Mouse (Mus musculus) right cerebral cortex, postnatal 4 days (tissue): ENCODE data around the gene Arl6ip5.

Experiments used
- DNase-seq: peaks from one replicate; pipeline ENCODE4 v3.0.0-alpha.2; 2022

Arl6ip5 gene

DNA sequence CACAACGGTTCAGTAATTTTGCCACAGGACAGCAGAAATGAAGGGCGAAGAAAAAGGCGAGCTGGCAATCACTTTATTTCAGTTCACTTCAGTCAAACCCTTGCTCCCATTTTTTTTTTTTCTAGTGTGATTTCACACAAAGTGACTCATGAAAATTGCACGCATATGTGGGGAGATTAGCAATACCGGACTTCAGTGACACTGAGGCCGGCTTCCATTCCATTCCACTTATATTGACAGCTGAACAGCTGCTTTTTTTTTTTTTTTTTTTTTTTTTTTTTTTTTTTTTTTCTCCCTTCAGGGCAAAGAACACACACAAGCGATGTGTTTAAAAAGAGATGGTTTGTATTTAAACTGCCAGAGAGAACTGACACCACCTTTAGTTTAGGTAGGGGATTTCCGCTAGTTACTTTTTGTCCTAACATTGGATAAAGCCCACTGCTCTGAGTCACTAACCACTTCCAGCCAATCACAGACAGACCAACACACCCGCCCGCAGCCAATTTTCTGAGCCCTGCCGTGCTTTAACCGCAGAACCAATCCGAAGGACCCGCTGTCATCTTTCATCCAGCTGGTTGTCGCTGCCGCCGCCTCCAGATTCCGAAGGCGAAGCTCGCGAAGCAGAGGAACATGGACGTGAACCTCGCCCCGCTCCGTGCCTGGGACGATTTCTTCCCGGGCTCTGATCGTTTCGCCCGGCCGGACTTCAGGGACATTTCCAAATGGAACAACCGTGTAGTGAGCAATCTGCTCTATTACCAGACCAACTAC is at the start of gene Arl6ip5:
Gene Arl6ip5 (plus strand): TSS at position 499 of the 771 bp plus-strand sequence.
- peak; percentile 82 for DNase-seq

DNA sequence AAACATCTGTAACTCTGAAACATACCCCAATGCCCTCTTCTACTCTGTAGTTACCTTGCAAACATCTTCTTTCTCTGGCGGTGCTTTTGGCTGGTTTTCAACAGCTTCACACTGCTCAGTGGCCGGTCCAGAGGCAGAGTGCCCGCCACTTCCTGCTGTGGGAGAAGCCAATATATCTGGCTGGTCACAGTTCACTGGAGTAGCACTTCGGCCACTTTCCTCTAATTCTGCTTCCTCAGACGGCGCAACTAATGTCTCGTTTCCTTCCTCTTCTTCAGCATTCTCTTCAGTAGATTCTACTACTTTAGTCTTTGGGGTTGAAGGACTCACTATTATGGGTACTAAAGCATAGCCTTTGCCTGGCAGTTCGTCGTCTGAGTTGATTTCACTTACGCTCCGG is 34.8 kb upstream of the Arl6ip5 start:
- no peak for DNase-seq

DNA sequence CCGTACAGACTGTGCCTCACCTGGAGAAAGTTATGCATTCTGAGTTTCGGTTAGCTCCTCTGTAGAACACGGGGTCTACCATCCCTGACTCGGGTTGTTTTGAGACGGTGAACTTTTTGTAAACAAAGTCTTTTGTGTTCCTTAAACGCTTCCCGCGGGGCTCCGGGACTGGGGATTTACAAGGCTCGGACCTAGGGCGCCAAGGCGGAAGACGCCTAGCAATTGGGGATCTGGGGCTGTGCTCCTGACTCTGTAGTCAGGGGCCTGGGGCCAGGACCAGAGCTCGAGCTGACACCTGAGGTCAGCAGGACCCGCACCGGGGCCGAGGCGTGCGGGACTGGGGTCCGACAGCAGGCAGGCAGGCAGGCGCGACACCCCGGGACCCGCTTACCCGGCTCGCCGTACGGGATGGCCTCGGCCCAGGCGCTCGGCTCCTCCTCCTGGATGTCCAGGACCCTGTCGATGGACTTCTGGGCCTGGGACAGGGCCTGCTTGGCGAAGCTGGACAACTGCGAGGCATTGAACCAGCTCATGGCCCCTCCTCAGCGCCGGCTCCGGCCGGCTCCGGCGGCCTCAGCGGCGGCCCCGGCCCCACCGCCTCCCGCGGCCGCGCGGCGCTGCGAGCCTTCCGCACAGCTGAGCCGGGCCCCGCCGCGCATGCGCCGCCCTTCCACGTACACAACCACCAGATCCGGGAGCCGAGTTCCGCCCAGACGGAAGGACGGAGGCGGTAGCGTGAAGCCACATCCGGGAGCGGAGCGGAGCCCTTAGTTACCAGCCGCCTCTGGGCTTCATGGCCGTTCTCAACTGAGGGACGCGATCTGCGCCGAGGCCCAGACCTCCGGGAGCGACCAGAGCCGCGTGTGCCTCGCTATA is 31.8 kb upstream of the Arl6ip5 start, which contains the start of gene Tmf1:
Gene Tmf1 (minus strand): TSS at position 632 of the 876 bp plus-strand sequence.
- DNase-seq: peak; percentile 96

DNA sequence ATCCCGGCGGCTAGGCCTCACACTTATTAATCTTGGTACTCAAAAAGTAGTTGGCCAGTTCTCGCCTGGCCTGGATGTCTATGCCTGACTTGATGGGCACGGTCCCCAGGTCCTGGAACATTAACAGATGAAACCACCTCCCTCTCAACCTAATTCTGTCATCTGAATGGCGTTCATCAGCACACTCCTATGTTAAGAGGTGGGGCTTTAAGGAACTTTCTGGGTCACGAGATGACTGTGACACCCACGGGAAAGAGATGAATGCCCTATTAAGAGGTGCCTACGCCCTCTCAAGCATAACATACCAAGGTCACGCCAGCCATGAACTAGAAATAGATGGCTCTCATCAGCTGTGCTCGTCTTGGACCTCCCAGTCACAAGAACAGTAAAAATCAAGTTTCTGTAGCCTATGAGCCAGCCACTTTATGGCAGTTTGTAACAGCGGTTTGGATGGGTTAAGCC is 31.1 kb upstream of the Arl6ip5 start:
- no peak for DNase-seq

DNA sequence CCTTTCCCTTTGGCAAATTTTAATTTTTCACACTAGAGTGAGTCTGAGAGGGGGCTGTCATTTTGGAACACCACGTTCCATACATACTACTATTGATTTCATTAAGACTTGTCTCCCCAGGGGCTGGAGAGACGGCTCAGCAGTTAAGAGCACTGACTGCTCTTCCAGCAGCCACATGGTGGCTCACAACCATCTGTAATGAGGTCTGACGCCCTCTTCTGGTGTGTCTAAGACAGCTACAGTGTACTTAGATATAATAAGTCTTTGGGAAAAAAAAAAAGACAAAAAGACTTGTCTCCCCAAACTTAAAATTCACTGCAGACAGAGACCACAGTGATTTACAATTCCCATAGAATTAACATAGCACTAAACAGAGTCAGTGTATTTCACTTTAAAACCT is 10.1 kb upstream of the Arl6ip5 start:
- no peak for DNase-seq

DNA sequence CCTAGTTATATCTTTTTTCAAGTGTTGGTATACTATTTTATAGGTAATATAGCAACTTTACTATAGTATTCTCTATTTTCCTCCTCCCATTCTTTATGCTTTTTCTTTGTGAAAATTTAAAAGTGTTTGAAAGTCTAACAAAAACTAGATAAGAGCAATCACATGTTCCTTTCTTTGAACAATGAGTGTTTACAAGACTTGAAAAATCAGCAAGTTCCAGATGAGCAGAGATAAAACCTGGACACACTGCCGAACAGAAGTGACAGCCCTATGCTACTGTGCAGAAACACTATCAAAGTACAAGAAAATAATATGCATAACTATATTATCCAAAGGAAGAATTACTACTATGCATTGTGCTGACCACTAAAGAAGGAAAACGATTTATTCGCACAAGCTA is 8.0 kb upstream of the Arl6ip5 start:
- no peak for DNase-seq

DNA sequence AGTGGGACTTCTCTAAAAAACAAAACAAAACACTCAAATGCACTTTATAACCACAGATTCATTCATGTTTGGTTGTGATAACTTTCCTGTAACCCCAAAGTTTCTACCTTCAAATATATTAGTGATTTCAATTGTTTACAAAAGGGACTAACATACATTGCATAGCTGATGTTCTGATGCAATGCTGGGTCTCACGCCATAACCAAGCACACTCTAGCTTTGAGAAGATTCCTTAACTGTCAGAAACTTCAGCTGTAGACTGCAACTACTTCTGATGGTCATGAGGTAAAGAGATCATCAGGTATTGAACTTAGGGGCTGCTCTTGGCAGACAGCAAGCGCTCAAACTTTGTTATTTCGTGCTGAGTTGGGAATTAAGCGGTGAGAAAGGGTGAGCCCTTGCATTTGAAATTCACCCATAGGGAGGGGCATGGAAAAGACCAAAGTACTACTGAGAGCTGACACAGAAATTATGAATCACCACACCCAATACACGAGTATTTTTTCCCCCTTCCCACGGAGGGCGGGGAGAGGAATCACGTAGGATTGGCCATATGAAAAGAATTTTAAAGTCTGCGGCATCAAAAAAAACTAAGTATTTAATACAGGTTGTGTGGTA is 6.1 kb upstream of the Arl6ip5 start:
- DNase-seq: no peak

DNA sequence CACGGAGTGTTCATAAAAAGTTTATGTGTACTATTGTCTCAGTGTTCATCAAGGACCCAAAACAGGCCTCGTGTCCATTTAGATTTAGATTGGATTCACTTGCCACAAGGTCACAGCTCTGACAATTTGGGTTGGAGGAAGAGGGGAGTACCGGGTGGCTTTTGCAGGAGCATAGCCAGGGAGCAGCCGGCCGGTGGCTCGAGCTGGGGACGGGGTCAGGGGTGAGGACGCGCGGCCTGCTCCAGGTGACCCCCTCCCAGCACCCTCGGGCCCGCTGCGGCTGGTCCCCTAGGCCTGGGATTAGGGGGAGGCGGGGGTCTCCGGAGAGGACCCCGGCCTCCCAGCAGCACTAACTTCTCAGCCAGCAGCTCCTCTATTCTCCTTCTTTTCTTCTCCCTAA is 5.5 kb upstream of the Arl6ip5 start:
- peak; percentile 31 for DNase-seq

DNA sequence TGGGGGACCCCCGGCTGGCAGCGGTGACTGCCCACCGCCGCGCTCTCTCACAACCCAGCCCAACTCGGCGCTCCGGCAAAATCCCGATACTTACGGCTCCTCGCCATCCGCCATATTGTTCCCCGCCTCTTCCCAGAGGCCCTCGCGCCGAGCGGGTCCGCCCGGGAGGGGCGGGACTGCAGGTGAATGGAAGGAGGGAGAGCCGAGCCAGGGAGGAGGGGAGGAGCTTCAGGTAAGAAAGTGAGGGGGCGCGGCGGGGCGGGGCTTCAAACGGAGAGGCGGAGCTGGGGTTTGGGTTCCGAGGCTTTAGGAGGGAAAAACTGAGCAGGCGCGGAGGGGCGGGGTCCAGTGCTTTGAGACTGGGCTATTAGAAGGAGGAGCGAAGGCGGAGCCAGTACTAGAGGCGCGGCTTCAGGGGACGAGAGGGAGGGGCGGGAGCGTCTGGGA is 5.0 kb upstream of the Arl6ip5 start, which contains the start of gene Uba3:
Gene Uba3 (minus strand): TSS at position 209 of the 447 bp plus-strand sequence.
- peak; percentile 99 for DNase-seq

DNA sequence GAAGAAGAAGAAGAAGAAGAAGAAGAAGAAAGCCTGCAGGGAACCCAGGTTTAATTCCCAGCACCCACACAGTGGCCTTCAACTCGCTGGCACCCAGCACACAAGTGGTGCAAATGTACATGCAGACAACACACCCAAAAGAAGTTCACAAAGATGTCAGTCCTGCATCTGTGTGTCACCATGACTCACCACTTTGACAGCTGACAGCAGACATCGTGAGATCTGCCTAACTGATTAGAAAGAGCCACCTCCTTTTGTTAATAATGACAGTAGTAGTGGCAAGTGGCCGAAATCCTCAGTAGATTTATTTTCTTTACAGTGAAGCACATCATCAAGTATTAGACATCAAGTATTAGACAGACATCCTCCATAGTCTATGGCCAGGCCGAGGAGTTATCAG is 3.4 kb upstream of the Arl6ip5 start:
- DNase-seq: no peak

DNA sequence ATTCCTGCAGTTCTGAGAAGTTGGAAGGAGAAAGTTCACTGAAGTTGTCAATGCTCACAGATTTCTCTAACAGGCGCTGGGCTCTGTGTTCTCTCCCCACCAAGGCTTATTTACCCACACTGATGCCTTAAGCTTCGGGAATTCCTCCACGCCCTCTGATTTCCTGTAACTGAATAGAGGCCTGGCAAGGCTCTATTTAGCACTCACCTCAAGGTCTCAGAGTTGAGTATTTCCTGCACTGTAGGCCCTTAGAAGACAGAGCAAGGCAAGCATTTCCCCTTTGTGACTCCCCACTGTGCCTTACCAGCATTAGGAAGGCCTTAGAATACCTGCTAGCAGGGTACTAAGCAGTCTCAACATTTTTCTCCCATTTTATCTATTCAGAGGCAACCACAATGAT is 2.1 kb upstream of the Arl6ip5 start:
- no peak for DNase-seq

DNA sequence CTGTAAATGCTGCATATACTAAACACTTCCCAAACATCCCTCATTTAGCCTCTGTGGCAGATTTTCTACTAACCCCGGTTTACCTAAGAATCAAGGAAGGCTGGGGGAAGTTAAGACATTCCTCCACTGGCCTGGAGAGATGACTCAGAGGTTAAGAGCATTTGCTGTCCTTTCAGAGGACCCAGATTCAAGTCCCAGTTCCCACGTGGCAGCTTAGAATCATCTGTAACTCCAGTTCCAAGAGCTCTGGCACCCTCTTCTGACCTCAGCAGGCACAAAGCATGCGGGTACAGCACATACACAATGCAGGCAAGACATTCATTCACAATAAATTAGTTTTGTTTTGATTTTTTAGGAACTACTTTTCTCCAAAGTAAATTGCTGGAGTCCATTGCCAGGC is 1.3 kb upstream of the Arl6ip5 start:
- DNase-seq: no peak

DNA sequence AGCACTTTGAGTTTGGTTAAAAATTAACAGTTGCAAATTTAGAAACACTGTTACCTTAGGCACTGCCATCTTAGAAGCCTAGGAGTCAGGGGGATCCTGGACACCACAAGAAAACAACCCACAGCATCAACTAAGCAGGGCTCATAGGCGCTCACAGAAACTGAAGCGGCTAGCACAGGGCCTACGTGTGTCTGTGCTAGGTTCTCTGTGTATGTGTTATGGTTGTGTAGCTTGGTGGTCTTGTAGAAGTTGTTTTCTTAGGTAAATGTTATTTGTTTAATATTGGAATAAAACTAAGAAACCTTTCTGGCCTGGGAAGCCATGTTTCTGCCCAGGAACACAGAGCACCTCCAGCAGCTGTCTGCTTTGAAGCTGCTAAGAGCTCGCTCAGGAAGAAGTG is 738 bp upstream of the Arl6ip5 start:
- no peak for DNase-seq

DNA sequence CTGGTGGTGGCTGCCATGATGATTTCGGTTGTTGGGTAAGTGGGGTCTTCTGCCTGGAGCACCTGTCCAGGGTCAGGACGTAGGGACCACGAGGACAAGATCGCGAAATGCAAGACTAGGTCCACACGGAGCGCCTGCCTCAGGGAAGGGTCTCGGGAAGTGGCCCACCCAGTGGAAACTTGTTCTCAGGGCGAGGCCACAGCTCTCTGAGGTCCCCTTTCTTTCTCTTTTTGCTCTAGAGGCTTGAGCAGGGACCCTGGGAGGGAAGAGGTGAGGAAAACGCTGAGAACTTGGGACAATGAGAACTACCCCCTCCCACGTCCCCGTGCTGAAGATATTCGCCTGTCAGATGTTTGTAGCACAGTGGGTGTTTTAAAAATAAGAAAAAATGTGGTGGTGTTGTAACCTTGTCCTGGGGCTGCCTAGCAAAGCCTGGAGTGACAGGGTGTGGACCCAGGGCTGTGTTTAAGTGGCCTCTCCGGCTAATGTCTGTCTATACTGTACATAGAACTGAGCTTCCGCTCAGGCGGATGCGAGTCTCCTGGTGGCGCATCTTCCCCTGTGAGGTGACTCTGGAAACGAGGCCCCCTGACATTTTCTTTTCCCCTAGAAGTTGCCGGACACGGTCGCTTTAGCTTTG is 593 bp downstream of the Arl6ip5 start:
- no peak for DNase-seq

DNA sequence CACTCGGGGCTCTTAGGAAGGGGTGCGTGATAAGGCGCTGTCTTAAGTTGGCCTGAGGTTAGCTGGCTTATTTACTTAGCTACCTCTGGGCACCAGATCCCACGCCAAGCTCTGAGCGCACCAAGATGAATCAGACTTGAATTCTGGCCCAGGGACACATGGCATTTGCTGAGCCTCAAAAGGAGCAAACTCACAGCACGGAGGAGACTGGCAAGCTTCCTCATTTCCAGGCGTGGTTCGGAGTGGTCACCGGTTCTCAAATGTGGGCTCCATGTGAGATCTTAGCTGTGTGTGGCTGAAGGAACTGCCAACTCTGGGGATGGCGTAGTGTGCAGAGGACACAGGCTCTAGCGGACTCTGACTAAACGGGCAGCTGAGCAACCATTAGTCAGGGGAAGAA is 1.5 kb downstream of the Arl6ip5 start:
- DNase-seq: no peak

DNA sequence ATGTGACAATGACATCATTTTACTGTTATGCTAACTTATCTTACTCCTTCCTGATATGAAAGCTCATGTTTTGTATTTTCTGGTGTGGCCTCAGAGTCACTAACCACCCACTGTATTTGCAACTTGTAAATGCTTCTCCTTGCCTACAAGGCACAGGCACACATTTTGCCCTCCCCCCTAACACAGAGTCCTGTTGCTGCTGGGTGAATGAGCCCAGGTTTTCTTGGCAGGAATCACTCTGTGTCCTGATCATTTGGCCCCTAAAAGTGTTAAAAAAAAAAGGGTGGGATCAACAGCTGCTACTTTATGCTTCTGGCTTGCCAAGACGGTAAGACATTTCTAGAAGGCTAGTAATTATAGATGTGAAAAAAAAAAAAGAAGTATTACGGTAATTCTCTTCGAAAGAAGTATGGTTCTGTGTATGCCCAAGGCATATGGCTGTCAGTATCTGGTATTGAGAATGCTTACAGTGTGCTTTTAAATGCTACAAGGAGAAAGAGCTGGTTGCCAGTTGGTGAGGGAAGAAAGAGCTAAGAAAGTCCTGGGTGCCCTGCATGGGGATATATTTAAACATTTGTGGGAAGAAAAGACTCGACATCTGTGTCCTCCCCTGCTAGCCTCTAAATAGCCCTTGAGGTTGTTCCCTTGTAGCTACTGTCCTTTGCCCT is 5.8 kb downstream of the Arl6ip5 start:
- DNase-seq: no peak

DNA sequence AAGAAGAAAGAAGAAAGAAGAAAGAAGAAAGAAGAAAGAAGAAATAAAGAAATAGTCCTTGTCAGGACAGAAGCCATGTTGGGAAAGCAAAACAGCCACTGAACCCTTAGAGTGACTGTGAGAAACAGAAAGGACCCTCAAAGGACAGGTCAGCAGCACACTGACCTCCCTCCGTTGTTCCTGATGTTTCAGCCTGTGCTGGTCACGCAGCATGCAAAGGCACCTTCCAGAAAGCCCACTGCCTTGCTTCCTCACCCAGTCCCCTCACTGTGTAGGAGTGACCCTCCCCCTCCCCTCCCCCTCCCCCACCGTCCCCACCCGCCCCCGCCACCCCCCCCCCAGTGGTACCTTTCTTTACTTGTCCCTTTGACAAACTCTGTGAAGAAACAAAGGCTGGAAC is 10.2 kb downstream of the Arl6ip5 start:
- no peak for DNase-seq

DNA sequence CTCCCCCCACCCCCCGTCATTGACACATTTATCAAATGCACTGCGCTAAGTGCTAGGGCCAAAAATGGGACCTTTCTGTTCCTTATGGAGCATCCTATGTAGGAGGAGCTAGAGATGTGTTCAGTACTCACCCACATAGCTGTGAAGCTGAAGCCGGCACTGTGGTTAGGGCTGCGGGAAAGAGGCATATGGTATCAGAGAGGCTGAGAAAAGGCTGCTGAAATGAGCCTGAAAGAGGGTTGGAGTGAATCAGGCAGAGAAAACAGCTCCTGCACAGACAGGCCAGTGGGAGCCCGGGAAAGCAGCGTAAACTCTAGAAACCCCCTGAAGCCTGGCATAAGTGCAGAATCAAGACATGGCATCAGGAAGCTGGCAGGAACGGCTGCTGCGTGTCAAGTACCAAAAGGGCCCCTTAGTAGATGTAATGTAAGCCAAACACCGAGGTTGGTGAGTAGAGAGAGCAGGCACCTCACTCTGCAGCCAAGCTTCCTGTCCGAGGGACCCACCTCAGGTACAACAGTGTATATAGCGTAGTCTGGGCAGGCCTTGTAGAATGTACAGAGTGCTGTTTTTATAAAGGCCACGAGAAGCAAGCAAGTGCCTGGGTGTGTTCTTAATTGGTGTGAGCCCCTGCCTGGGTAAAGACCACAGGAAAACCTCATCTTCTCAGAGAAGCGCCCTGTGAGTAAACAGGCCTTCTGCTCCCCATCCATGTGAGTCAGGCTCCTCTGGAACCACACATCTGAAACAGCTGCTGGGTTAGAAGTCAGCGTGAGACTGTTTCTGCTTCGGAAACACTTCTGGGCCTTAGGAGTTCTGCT is 10.9 kb downstream of the Arl6ip5 start:
- DNase-seq: peak; percentile 15

DNA sequence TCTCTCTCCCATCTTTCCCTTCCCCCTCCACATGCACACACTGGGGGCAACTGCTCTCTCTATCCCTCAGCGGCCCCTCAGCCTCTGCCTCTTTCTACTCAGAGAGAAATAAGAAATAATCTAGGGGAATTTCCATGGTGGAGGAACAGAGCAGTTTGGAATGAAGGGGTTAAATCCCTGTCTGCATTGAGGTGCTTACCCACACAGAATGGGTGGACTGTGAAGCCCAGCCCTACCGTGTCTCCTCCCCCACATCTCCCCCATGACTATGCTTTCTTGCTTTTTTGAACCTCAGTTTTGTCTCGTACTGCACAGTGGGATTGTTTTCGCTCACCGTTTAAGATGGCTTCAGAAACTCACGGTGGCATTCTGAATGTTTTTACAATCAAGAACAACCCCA is 11.8 kb downstream of the Arl6ip5 start:
- no peak for DNase-seq

DNA sequence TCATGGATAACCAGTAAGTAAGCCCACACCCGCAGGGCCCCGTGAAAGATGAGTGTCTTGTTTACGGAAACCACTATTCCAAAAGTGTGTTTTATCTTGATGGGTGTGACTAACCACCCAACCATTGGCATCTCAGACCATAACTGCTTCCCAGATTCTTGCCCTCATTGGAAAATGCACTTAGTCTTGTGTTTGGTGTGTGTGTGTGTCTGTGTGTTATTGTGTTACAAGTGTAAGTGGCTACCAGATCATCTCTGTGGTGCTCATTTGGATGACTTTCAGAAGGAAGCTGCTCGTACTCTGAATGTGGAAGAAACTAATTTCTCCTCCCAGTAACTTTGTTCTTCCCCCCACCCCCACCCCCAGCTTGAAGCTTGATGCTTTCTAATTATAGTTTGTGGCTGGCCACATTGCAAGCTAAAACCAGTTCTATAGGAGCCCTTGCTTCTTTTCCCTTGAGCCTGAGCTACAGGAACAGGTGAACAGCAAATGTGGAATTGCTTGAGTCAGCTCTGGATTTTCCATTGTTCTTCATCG is 12.5 kb downstream of the Arl6ip5 start:
- no peak for DNase-seq

DNA sequence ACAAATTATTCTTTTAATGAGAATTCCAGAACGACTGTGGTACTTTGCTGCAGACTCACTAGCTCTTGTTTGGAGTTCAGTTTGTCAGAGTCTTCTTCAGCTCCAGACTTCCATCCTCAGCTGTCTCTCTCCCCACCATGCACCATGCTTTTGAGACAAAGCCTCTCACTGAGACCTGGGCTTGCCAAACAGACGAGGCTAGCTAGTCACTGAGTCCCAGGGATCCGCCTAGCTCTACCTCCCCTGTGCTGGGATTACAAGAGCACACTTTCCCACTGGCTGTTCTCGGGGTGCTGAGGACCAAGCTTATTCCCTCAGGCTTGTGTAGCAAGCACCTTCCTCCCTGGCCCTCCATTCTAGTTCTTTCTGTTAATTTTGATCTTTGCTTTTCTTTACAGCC is 13.1 kb downstream of the Arl6ip5 start:
- no peak for DNase-seq
